Mouse (Mus musculus): ENCODE data around the gene Srp68. TPM values are rescaled to one million over a fixed set of nuclear protein-coding genes. Genes with fewer than 3 reads are reported as not detected.

The Srp68 gene
- polyA plus RNA-seq, 1 experiment, result 83.0 TPM

GRCm38 (mm10) chr11:116260259-116260658, 13.8 kb downstream of the Srp68 start:
- TF ChIP-seq REST (IDR thresholded peaks at IDR 0.05; ENCODE audit: insufficient read depth, insufficient read length) (no peak), USF1 (IDR thresholded peaks at IDR 0.05; ENCODE audit: low read depth) (no peak)
- Histone ChIP-seq H3K4me3 (no peak overlapping the region), H3K4me2 (ENCODE audit: low read depth) (no peak overlapping the region), H3K36me3 (ENCODE audit: control insufficient read depth, insufficient read depth) (peaks cover 43% of the 10 kb centered on the region), H3ac (ENCODE audit: control insufficient read depth, insufficient read length) (no peak overlapping the region), H3K27me3 (ENCODE audit: control insufficient read depth, insufficient read depth, insufficient read length) (no peaks in the 10 kb centered on the region), H3K79me2 (ENCODE audit: control insufficient read depth, insufficient read depth) (peaks cover 9% of the 10 kb centered on the region)

- no peaks in the 10 kb centered on the region for H3K27me3 ChIP-seq (ENCODE audit: control insufficient read depth, insufficient read depth, insufficient read length)
- H3K79me2 ChIP-seq (ENCODE audit: control insufficient read depth, insufficient read depth), result peaks cover 9% of the 10 kb centered on the region
- H3ac ChIP-seq (ENCODE audit: control insufficient read depth, insufficient read length), result no peak overlapping the region
- H3K4me2 ChIP-seq (ENCODE audit: low read depth), result no peak overlapping the region
- TF ChIP-seq POLR2AphosphoS2 (IDR thresholded peaks at IDR 0.05; ENCODE audit: insufficient read length, low read depth) (no peak), MYOD1 (IDR thresholded peaks at IDR 0.05; ENCODE audit: control insufficient read depth in 1 of 3, insufficient read length in 2 of 3, low read depth in 2 of 3) (peak in 1 of 3 experiments; percentile 57), MYOG (IDR thresholded peaks at IDR 0.05; ENCODE audit: control insufficient read depth in 1 of 3, insufficient read depth in 1 of 3, insufficient read length in 2 of 3, low read depth in 2 of 3) (no peak)
- no peak overlapping the region for H3K4me3 ChIP-seq
- peaks cover 36% of the 10 kb centered on the region for H3K36me3 ChIP-seq (ENCODE audit: control insufficient read depth, insufficient read depth)
Observed at GRCm38 (mm10) chr11:116259461-116259860, 14.6 kb downstream of the Srp68 start.

- Histone ChIP-seq H3K4me3 (no peak overlapping the region), H3K4me2 (ENCODE audit: low read depth) (peak overlapping the region; percentile 64), H3K79me2 (ENCODE audit: control insufficient read depth, insufficient read depth) (peaks cover 9% of the 10 kb centered on the region), H3ac (ENCODE audit: control insufficient read depth, insufficient read length) (no peak overlapping the region), H3K36me3 (ENCODE audit: control insufficient read depth, insufficient read depth) (peaks cover 28% of the 10 kb centered on the region), H3K27me3 (ENCODE audit: control insufficient read depth, insufficient read depth, insufficient read length) (no peaks in the 10 kb centered on the region)
- TF ChIP-seq SRF (IDR thresholded peaks at IDR 0.05; ENCODE audit: control insufficient read depth, insufficient read length, low read depth) (no peak), CEBPB (IDR thresholded peaks at IDR 0.05; ENCODE audit: insufficient read depth, poor library complexity, severe bottlenecking) (no peak), USF1 (IDR thresholded peaks at IDR 0.05; ENCODE audit: low read depth) (no peak), REST (IDR thresholded peaks at IDR 0.05; ENCODE audit: insufficient read depth, insufficient read length) (no peak), TCF3 (IDR thresholded peaks at IDR 0.05; ENCODE audit: insufficient read length, low read depth) (no peak), E2F4 (IDR thresholded peaks at IDR 0.05; ENCODE audit: insufficient read depth) (no peak)
Observed at GRCm38 (mm10) chr11:116255982-116256675, 17.9 kb downstream of the Srp68 start.

- Histone ChIP-seq H3K36me3 (ENCODE audit: control insufficient read depth, insufficient read depth) (peaks cover 20% of the 10 kb centered on the region), H3K4me2 (ENCODE audit: low read depth) (peak overlapping the region; percentile 64), H3ac (ENCODE audit: control insufficient read depth, insufficient read length) (no peak overlapping the region), H3K4me3 (no peak overlapping the region), H3K27me3 (ENCODE audit: control insufficient read depth, insufficient read depth, insufficient read length) (no peaks in the 10 kb centered on the region), H3K79me2 (ENCODE audit: control insufficient read depth, insufficient read depth) (peaks cover 9% of the 10 kb centered on the region)
- no peak for TF ChIP-seq POLR2A (IDR thresholded peaks at IDR 0.05; ENCODE audit: insufficient read length, low read depth)
- TF ChIP-seq MYOD1 (IDR thresholded peaks at IDR 0.05; ENCODE audit: control insufficient read depth in 1 of 3, insufficient read length in 2 of 3, low read depth in 2 of 3), result peak in 2 of 3 experiments; percentile 74 to 81
- no peak for TF ChIP-seq TCF3 (IDR thresholded peaks at IDR 0.05; ENCODE audit: insufficient read length, low read depth)
- no peak for TF ChIP-seq USF1 (IDR thresholded peaks at IDR 0.05; ENCODE audit: low read depth)
- peak in 2 of 3 experiments; percentile 82 to 84 for TF ChIP-seq MYOG (IDR thresholded peaks at IDR 0.05; ENCODE audit: control insufficient read depth in 1 of 3, insufficient read depth in 1 of 3, insufficient read length in 2 of 3, low read depth in 2 of 3)
- no peak for TF ChIP-seq TCF12 (IDR thresholded peaks at IDR 0.05; ENCODE audit: insufficient read depth, poor library complexity, severe bottlenecking)
- TF ChIP-seq MAX (IDR thresholded peaks at IDR 0.05; ENCODE audit: low read depth), result no peak
- TF ChIP-seq E2F4 (IDR thresholded peaks at IDR 0.05; ENCODE audit: insufficient read depth), result no peak
Observed at GRCm38 (mm10) chr11:116255090-116255981, 18.7 kb downstream of the Srp68 start.

- H3K4me2 ChIP-seq (ENCODE audit: low read depth), result peak overlapping the region; percentile 64
- no peak overlapping the region for H3ac ChIP-seq (ENCODE audit: control insufficient read depth, insufficient read length)
- H3K4me3 ChIP-seq, result no peak overlapping the region
- H3K36me3 ChIP-seq (ENCODE audit: control insufficient read depth, insufficient read depth), result peaks cover 15% of the 10 kb centered on the region
- H3K27me3 ChIP-seq (ENCODE audit: control insufficient read depth, insufficient read depth, insufficient read length), result no peaks in the 10 kb centered on the region
- H3K79me2 ChIP-seq (ENCODE audit: control insufficient read depth, insufficient read depth), result peaks cover 9% of the 10 kb centered on the region
- TF ChIP-seq MYOG (IDR thresholded peaks at IDR 0.05; ENCODE audit: control insufficient read depth in 1 of 3, insufficient read depth in 1 of 3, insufficient read length in 2 of 3, low read depth in 2 of 3) (peak in 1 of 3 experiments; percentile 19), REST (IDR thresholded peaks at IDR 0.05; ENCODE audit: insufficient read depth, insufficient read length) (no peak)
Observed at GRCm38 (mm10) chr11:116254627-116255026, 19.4 kb downstream of the Srp68 start.
